Mouse (Mus musculus): Measurements from ENCODE around the gene Tmem221. TPM values are rescaled to one million over a fixed set of nuclear protein-coding genes. Genes with fewer than 3 reads are reported as not detected.

The Tmem221 gene
- polyA plus RNA-seq, 1 experiment from 2014 or later, result 0.56 TPM

DNA sequence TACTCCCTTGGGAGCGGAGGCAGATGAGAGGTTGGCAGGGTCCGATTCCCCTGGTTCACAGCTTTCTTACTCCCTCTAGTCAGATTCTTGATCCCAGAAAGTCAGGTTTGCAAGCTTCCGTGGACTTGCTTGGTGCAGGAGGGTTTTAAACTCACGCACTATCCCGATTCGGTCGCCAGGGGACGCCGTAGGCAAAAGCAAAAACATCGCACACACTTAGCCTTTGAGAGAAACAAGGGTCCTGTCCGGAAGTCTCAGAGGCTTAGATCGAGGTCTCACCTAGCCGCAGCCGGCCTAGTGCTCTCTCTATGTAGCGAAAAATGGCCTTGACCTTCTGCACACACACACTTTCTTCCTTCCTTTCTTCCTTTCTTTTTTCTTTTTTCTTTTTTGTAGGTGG, 2.7 kb upstream of the Tmem221 start:
- Histone ChIP-seq H3K9ac (no peak overlapping the region), H3K36me3 (no peaks in the 10 kb centered on the region), H3K27ac (no peak overlapping the region), H3K4me1 (peaks cover 13% of the 10 kb centered on the region; the same call in 1 of the 2 replicates), H3K27me3 (peaks cover 92% of the 10 kb centered on the region), H3K9me3 (replicated peaks) (no peaks in the 10 kb centered on the region), H3K4me3 (no peak overlapping the region), H3K4me2 (replicated peaks) (no peak overlapping the region)
- ATAC-seq (ENCODE audit: low FRiP score), result 0 out of 2 replicates have a peak, but pooled peaks have one; percentile 46
- WGBS, result 5% methylated on average over 15 of the region's 15 CpGs

DNA sequence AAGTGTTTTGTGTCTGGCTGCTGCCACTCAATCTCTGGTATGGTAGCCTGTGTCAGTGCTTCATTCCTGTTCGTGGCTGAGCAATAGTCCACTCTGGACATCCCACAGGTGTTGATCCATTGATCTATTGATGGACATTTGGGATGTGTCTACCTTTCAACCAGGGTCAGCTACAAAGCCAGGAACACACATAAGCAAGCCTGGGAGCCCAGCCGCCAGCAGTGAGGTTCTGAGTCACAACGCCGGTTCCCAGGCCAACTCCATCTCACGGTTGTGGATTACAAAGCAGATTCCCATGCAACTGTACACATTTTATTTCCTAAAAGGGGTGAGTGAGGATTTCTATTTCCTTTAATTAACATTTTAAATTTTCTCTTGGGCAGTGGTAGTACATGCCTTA, 2.1 kb upstream of the Tmem221 start:
- H3K9me3 ChIP-seq (replicated peaks), result no peaks in the 10 kb centered on the region
- no peak overlapping the region for H3K27ac ChIP-seq
- no peaks in the 10 kb centered on the region for H3K36me3 ChIP-seq
- no peak overlapping the region for H3K4me2 ChIP-seq (replicated peaks)
- H3K9ac ChIP-seq, result no peak overlapping the region
- no peak overlapping the region for H3K4me3 ChIP-seq
- peaks cover 13% of the 10 kb centered on the region; the same call in 1 of the 2 replicates for H3K4me1 ChIP-seq
- no peak for ATAC-seq (ENCODE audit: low FRiP score)
- WGBS, result 90% methylated on average over 5 of the region's 5 CpGs
- peaks cover 93% of the 10 kb centered on the region for H3K27me3 ChIP-seq

DNA sequence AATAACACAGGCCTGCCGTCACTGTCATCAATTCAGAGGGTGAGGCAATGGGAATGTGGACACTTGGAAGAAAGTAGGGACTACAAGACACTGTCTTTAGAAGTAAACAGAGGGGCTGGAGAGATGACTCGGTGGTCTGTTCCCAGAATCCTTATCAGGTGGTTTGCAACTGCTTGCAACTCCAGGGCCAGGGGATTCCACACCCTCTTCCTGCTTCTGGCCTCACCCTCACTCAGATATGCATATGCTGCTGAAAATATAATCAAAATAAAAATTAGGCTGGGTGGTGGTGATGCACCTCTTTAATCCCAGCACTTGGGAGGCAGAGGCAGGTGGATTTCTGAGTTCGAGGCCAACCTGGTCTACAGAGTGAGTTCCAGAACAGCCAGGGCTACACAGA, 1.4 kb upstream of the Tmem221 start:
- Histone ChIP-seq H3K4me2 (replicated peaks) (no peak overlapping the region), H3K27me3 (peaks cover 96% of the 10 kb centered on the region), H3K4me1 (peaks cover 13% of the 10 kb centered on the region; the same call in 1 of the 2 replicates), H3K4me3 (no peak overlapping the region), H3K9me3 (replicated peaks) (no peaks in the 10 kb centered on the region), H3K27ac (no peak overlapping the region), H3K36me3 (no peaks in the 10 kb centered on the region), H3K9ac (no peak overlapping the region)
- ATAC-seq (ENCODE audit: low FRiP score), result no peak
- 86% methylated on average over 3 of the region's 3 CpGs for WGBS

DNA sequence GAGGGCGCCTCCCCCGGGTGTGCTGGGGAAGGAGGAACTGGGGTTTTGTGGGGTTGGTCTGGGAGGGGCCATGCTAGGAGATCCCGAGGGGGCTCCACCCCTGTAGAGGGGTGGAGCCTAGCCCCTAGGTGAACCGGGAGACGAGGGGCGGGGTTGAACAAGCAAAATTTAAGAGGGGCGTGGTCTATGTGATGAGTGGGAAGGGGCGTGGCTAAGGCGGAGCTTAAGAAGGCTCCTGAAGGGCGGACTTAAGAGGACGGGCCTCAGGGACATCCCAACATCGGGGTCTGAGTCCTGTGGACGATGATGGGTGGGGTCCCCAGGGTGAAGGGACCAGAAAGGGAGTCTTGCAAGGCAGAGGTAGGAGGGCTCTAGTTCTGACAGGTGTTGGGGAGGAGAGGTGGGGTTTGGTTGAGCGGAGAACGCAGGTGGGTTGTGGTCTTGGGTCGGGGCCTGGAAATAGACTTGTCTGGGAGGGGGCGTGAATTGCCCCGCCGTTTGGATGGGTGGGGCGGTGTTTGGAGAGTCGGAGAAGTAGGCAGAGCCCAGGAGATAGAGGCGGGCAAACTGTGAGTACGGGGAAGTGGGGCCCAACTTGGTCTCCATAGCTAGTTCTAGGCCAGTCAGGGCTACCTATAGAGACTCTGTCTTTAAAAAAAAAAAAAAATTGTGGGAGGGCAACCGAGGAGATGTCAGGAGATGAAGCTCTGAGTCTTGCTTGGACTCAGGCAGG, 453 bp upstream of the Tmem221 start:
- Histone ChIP-seq H3K4me2 (replicated peaks) (peak overlapping the region; percentile 35), H3K9me3 (replicated peaks) (no peaks in the 10 kb centered on the region), H3K27ac (no peak overlapping the region), H3K9ac (no peak overlapping the region), H3K27me3 (peaks cover 91% of the 10 kb centered on the region), H3K36me3 (no peaks in the 10 kb centered on the region), H3K4me1 (peaks cover 13% of the 10 kb centered on the region; the same call in 1 of the 2 replicates), H3K4me3 (peak overlapping the region; percentile 10)
- ATAC-seq (ENCODE audit: low FRiP score), result no peak
- WGBS, result 2% methylated on average over 24 of the region's 24 CpGs

DNA sequence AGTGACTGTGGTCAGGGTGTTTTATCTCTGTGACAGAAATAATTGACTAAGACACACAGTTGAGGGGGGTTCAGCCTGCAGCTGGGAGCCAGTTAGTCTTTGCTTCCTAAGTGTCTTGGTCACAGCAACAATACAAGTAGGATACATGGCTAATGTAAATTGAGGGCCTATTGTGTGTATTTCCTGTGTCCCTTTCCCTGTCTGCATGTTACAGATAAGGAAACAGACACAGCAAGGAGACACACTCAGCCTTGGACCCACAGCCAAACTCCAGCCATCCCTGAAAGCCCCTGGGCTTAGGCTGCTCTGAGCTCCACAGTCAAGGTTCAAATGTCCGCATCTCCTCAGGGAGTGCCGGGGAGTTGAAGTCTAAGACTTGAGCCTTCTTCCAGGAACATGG, 4.0 kb downstream of the Tmem221 start:
- WGBS, result 100% methylated on average over 2 of the region's 2 CpGs
- Histone ChIP-seq H3K27me3 (peaks cover 51% of the 10 kb centered on the region), H3K4me1 (0 out of 2 replicates have a peak, but pooled peaks cover 5% of the 10 kb centered on the region)

DNA sequence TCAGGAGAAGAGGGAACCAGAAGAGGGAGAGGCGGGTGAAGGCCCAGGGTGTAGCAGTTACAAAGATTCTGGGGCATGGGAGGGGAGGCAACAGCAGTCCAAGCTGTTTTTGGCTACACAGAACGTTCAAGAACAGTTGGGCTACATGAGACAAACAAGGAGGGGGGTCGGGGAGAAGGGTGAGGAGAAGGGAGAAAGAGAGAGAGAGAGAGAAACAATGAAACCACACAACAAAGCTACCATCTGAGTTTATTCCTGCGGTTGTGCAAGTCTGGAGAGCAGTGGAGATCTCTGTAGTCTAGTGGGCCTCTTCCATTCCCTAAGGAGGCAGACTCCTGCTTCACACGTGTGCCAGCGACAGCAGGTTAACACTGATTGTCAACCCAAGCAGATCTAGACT, 4.7 kb downstream of the Tmem221 start:
- H3K36me3 ChIP-seq, result no peaks in the 10 kb centered on the region
- no peak overlapping the region for H3K27ac ChIP-seq
- 66% methylated on average over 6 of the region's 6 CpGs for WGBS
- peaks cover 45% of the 10 kb centered on the region for H3K27me3 ChIP-seq
- no peaks in the 10 kb centered on the region for H3K9me3 ChIP-seq (replicated peaks)
- no peak overlapping the region for H3K4me3 ChIP-seq
- 0 out of 2 replicates have a peak, but pooled peaks cover 3% of the 10 kb centered on the region for H3K4me1 ChIP-seq
- H3K4me2 ChIP-seq (replicated peaks), result no peak overlapping the region
- ATAC-seq (ENCODE audit: low FRiP score), result no peak
- no peak overlapping the region for H3K9ac ChIP-seq

More for the DNA sequence above, 4.0 kb downstream of the Tmem221 start:
- ATAC-seq (ENCODE audit: low FRiP score), result no peak
- Histone ChIP-seq H3K9me3 (replicated peaks) (no peaks in the 10 kb centered on the region), H3K4me2 (replicated peaks) (no peak overlapping the region), H3K4me3 (no peak overlapping the region), H3K27ac (no peak overlapping the region), H3K36me3 (no peaks in the 10 kb centered on the region), H3K9ac (no peak overlapping the region)

DNA sequence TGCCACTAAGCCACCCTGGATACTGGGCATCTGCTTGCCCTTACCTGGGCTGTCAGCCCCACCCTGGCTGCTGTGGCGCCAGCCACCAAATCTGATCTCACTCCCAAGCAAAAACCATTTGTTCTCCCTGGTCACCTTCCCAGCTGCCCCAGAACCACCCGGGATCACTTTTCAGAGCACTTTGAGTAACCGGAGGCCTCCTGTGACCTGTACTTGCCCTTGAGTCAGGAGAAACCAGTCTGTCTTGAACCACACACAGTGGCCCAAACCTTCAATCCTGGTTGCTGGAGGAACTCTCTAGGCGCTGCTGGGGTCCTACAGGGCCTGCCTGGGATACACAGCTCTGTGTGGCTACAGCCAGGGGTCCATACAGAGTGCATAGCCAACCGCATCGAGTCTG, 5.9 kb downstream of the Tmem221 start:
- Histone ChIP-seq H3K9ac (no peak overlapping the region), H3K4me2 (replicated peaks) (no peak overlapping the region), H3K4me1 (no peaks in the 10 kb centered on the region), H3K27me3 (peaks cover 33% of the 10 kb centered on the region), H3K9me3 (replicated peaks) (no peaks in the 10 kb centered on the region), H3K36me3 (peaks cover 9% of the 10 kb centered on the region), H3K27ac (no peak overlapping the region), H3K4me3 (no peak overlapping the region)
- ATAC-seq (ENCODE audit: low FRiP score), result no peak
- 63% methylated on average over 6 of the region's 6 CpGs for WGBS

DNA sequence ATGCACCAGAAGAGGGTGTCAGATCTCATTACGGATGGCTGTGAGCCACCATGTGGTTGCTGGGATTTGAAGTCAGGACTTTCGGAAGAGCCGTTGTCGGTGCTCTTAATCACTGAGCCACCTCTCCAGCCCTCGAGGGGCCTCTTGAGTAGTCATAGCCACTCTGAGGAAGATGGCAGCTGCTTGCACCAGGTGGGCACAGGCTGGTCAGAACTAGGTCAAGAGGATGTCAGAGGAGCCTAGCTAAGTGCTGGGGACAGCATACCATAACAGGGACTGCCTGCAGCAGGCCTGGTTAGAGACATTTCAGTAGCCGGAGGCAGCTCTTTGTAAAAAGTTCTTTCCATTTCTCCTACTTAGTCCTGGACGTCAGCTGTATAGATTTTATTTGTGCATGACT, 7.9 kb downstream of the Tmem221 start:
- no peaks in the 10 kb centered on the region for H3K4me1 ChIP-seq
- no peak overlapping the region for H3K27ac ChIP-seq
- H3K36me3 ChIP-seq, result peaks cover 28% of the 10 kb centered on the region
- no peak overlapping the region for H3K4me3 ChIP-seq
- no peaks in the 10 kb centered on the region for H3K9me3 ChIP-seq (replicated peaks)
- peaks cover 12% of the 10 kb centered on the region for H3K27me3 ChIP-seq
- WGBS, result 74% methylated on average over 7 of the region's 7 CpGs
- no peak for ATAC-seq (ENCODE audit: low FRiP score)
- H3K9ac ChIP-seq, result no peak overlapping the region
- no peak overlapping the region for H3K4me2 ChIP-seq (replicated peaks)

DNA sequence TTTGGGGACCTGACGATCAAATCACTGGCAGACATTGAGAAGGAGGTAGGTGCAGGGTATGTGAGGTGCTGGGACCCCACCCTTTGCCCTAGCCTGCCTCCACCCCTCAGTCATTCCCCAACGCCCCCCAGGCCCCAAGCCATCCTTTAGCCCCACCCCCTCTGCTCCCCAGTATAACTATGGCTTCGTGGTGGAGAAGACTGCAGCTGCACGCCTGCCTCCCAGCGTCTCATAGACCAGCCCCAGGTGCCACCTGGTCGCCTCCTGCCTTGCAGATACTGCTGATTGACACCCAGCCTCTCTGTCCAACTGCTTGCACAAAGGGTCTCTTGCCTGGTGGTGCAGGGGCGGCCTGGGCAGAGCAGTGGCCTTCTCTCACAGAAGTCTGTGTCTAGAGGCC, 11.1 kb downstream of the Tmem221 start:
- no peak overlapping the region for H3K9ac ChIP-seq
- H3K27me3 ChIP-seq, result no peaks in the 10 kb centered on the region
- WGBS, result 87% methylated on average over 7 of the region's 7 CpGs
- no peak overlapping the region for H3K4me2 ChIP-seq (replicated peaks)
- no peak overlapping the region for H3K4me3 ChIP-seq
- H3K36me3 ChIP-seq, result peaks cover 35% of the 10 kb centered on the region
- ATAC-seq (ENCODE audit: low FRiP score), result no peak
- H3K4me1 ChIP-seq, result peaks cover 8% of the 10 kb centered on the region
- H3K9me3 ChIP-seq (replicated peaks), result no peaks in the 10 kb centered on the region
- H3K27ac ChIP-seq, result no peak overlapping the region

DNA sequence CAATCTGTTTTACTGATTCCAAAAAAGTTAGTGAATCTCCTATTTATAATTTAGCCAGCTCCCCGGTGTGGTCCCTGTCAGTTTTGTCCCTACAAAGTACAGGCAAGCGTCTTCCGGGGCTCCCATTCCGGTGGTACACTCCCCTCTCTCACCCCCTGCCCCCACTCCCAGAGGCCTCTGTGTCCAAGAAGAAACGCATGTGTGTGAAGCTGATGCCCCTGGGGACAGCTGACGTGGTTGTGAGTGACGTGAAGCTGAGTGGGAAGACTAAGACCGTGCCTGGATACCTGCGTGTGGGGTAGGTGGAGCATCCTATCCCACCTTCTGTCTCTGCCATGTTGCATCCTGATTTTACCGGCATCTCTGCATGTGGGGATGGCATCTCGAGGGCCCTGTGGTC, 13.6 kb downstream of the Tmem221 start:
- no peak overlapping the region for H3K4me2 ChIP-seq (replicated peaks)
- no peak overlapping the region for H3K9ac ChIP-seq
- no peak overlapping the region for H3K4me3 ChIP-seq
- H3K4me1 ChIP-seq, result peaks cover 8% of the 10 kb centered on the region
- ATAC-seq (ENCODE audit: low FRiP score), result no peak
- peaks cover 35% of the 10 kb centered on the region for H3K36me3 ChIP-seq
- H3K9me3 ChIP-seq (replicated peaks), result no peaks in the 10 kb centered on the region
- H3K27ac ChIP-seq, result no peak overlapping the region
- WGBS, result 92% methylated on average over 11 of the region's 11 CpGs
- peaks cover under 1% of the 10 kb centered on the region; the same call in 1 of the 2 replicates for H3K27me3 ChIP-seq

DNA sequence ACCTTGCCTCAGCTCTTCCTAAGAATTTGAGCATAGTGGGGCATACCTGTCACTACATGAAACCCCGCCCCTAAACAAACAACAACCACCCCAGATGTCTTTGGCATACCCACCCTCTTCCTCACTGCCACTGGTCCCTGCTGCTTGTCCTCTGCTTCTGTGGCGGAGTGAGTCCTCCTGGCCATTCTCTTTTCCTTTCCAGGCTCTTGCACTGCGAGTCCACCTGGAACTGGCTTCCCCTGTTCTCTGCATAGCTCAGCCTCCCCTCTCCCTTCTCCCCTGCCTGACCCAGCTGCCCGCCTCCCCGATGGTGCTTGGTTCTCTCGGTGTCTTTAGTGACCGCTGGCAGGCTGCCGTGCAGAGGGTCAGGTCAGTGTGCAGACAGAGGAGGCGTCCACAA, 14.9 kb downstream of the Tmem221 start:
- Histone ChIP-seq H3K9me3 (replicated peaks) (no peaks in the 10 kb centered on the region), H3K9ac (peak overlapping the region; percentile 87; the same call in 1 of the 2 replicates), H3K4me2 (replicated peaks) (peak overlapping the region; percentile 90), H3K4me3 (peak overlapping the region; percentile 85), H3K36me3 (peaks cover 35% of the 10 kb centered on the region), H3K27ac (no peak overlapping the region), H3K27me3 (peaks cover 7% of the 10 kb centered on the region), H3K4me1 (peaks cover 8% of the 10 kb centered on the region)
- no peak for ATAC-seq (ENCODE audit: low FRiP score)
- 88% methylated on average over 9 of the region's 9 CpGs for WGBS

DNA sequence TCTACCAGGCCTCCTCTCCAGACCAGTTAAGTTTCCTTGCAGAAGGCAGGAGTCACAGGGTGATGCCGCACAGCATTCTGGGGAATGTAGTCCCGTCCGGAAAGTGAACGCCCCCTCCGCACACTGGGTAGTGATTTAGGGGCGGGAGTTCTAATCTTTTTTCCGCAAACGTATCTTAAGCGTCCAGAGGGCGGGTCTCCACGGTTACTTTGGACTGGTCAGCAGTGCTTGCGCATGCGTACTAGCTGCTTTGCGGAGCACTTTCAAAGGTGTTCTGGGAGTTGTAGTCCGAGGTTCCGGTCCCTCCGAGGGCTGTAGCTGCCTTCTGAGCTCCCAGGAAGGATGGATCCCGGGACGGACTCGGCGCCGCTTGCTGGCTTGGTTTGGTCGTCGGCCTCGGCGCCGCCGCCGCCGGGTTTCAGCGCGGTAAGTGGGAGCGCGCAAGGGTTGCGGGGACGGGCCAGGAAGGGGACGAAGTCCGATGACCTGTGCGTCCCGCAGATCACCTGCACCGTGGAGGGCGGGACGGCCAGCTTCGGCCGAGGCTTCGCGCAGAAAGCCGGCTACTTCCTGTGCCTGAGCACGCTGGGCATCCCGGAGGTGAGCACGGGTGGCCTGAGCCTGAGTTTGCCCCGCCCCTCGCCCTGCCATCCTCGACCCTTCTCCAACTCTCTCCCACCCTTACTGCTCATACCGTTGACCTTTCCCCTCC, 15.9 kb downstream of the Tmem221 start, which contains the start of gene Mvb12a:
Gene Mvb12a, plus strand, starts transcription at position 291 of the 712 bp plus-strand sequence.
- Histone ChIP-seq H3K9ac (peak within 1 kb of the TSS; percentile 87), H3K36me3 (peaks cover 26% of the 10 kb centered on the region), H3K4me3 (peak within 1 kb of the TSS; percentile 85), H3K9me3 (replicated peaks) (no peaks in the 10 kb centered on the region), H3K27me3 (peaks cover 16% of the 10 kb centered on the region), H3K4me2 (replicated peaks) (peak within 1 kb of the TSS; percentile 90), H3K4me1 (peaks cover 8% of the 10 kb centered on the region), H3K27ac (no peak within 1 kb of the TSS)
- WGBS, result under 1% methylated on average over 44 of the region's 55 CpGs
- ATAC-seq (ENCODE audit: low FRiP score), result peak; percentile 95
